ENCODE assay signal across 8 mouse cellular contexts in genomic region chr16:21210667-21211338, GRCm38 (mm10). TPM values are rescaled to one million over a fixed set of nuclear protein-coding genes. Genes with fewer than 3 reads are reported as not detected.
DNase-seq lines count a peak whose midpoint lies in the region; ATAC-seq lines count a peak whose summit lies in the region.

No protein-coding gene starts in this region.

- no peaks in the 10 kb centered on the region for H3K9me3 ChIP-seq in hindbrain, embryonic 13.5 days
- no peaks in the 10 kb centered on the region for H3K9me3 ChIP-seq in lung, embryonic 16.5 days (ENCODE audit: control insufficient read depth, low read length)

- H3K4me2 ChIP-seq in hindbrain, embryonic 13.5 days = peak overlapping the region; percentile 63
- peak overlapping the region; percentile 62 for H3K4me2 ChIP-seq in lung, embryonic 16.5 days (ENCODE audit: low read depth, low read length)

- no peaks in the 10 kb centered on the region for H3K27me3 ChIP-seq in hindbrain, embryonic 13.5 days
- no peaks in the 10 kb centered on the region for H3K27me3 ChIP-seq in lung, embryonic 16.5 days (ENCODE audit: control insufficient read depth, insufficient read depth, low read depth, low read length)

- WGBS in hindbrain, embryonic 13.5 days = under 1% methylated on average over 23 of the region's 25 CpGs
- WGBS in lung, embryonic 16.5 days = 1% methylated on average over 25 of the region's 25 CpGs

- H3K4me1 ChIP-seq in hindbrain, embryonic 13.5 days (replicated peaks) = peaks cover 85% of the 10 kb centered on the region
- H3K4me1 ChIP-seq in lung, embryonic 16.5 days (replicated peaks; ENCODE audit: control insufficient read depth, insufficient read depth, low read length) = peaks cover 65% of the 10 kb centered on the region

- peak; percentile 87 for ATAC-seq in hindbrain, embryonic 13.5 days (ENCODE audit: low FRiP score)
- ATAC-seq in lung, embryonic 16.5 days (ENCODE audit: low read depth) = peak; percentile 93
- ATAC-seq in monocyte, adult 5-6 weeks (replicated peaks; ENCODE audit: insufficient number of reproducible peaks, low FRiP score, low TSS enrichment, poor library complexity, severe bottlenecking) = no peak

- peaks cover 14% of the 10 kb centered on the region for H3K36me3 ChIP-seq in hindbrain, embryonic 13.5 days
- peaks cover 7% of the 10 kb centered on the region for H3K36me3 ChIP-seq in lung, embryonic 16.5 days (ENCODE audit: control insufficient read depth, insufficient read depth, low read length)

- peak overlapping the region; percentile 91 for H3K27ac ChIP-seq in hindbrain, embryonic 13.5 days
- peak overlapping the region; percentile 96 for H3K27ac ChIP-seq in lung, embryonic 16.5 days (ENCODE audit: low read length)

- DNase-seq in ZHBTc4 (ENCODE audit: low read depth, low spot score) = peak; percentile 89
- DNase-seq in cerebellum, postnatal 4 days (ENCODE audit: low spot score in 2 of 2) = peak; percentile 46 to 79
- peak; percentile 83 for DNase-seq in gastrocnemius, adult 18-20 months (ENCODE audit: low spot score)
- DNase-seq in layer of hippocampus, postnatal 14 days (ENCODE audit: low spot score in 2 of 2) = peak; percentile 81 to 92
- DNase-seq in retina, embryonic 14.5 days (ENCODE audit: low spot score) = peak; percentile 82

- H3K4me3 ChIP-seq in hindbrain, embryonic 13.5 days = peak overlapping the region; percentile 41
- peak overlapping the region; percentile 42 for H3K4me3 ChIP-seq in lung, embryonic 16.5 days (ENCODE audit: low read length)

- H3K9ac ChIP-seq in hindbrain, embryonic 13.5 days = peak overlapping the region; percentile 71
- peak overlapping the region; percentile 61 for H3K9ac ChIP-seq in lung, embryonic 16.5 days (ENCODE audit: low read length)

RNA-seq across cellular contexts. Expression of gene Ephb3, which starts 6.2 kb away (rescaled TPM):
- total RNA-seq in gastrocnemius, adult 18-20 months (2021) = under 1 TPM; 0.23 to 0.64 TPM
- 13.3 and 14.7 TPM in 2 replicates for polyA plus RNA-seq in hindbrain, embryonic 13.5 days (2015; fragmentation: Nextera tagmentation; extraction: Ambion mirVana)
- total RNA-seq in layer of hippocampus, postnatal 14 days (2021) = 10 to 100 TPM; 19.2 to 22.8 TPM
- 28.3 and 28.9 TPM in 2 replicates for polyA plus RNA-seq in lung, embryonic 16.5 days (2015; fragmentation: Nextera tagmentation; extraction: Ambion mirVana)
- not detected in 3 replicates for total RNA-seq in monocyte, adult 5-6 weeks (2017)

RNA-seq across cellular contexts. Expression of gene Teddm3, which starts 57.0 kb away (rescaled TPM):
- not detected for total RNA-seq in gastrocnemius, adult 18-20 months (2021)
- 0.19 TPM in 1 of 2 replicates, not detected in the other for polyA plus RNA-seq in hindbrain, embryonic 13.5 days (2015; fragmentation: Nextera tagmentation; extraction: Ambion mirVana)
- total RNA-seq in layer of hippocampus, postnatal 14 days (2021) = 1 to 10 TPM; 1.0 to 1.1 TPM
- polyA plus RNA-seq in lung, embryonic 16.5 days (2015; fragmentation: Nextera tagmentation; extraction: Ambion mirVana) = not detected in 2 replicates
- total RNA-seq in monocyte, adult 5-6 weeks (2017) = not detected in 3 replicates

Comparison
In these comparisons a context has a peak if more than half of its experiments do, and no peak if none do; other contexts are left out.
1. RNA of gene Ephb3, which starts 6.2 kb away (total RNA-seq): 19.2 to 22.8 TPM in layer of hippocampus, postnatal 14 days; 0.23 to 0.64 TPM in gastrocnemius, adult 18-20 months and not detected in monocyte, adult 5-6 weeks; every median in the first group is over 10 times any median in the second.
2. Peak in every context shown above with its lines, with median percentiles within 50 percentile points of each other: DNase-seq.